Mouse (Mus musculus): ENCODE results near the gene Alg14. TPM values are rescaled to one million over a fixed set of nuclear protein-coding genes. Genes with fewer than 3 reads are reported as not detected.
A peak's percentile ranks its signal among the peaks of the same experiment; 100 is the strongest.

The Alg14 gene
- total RNA-seq, 2 experiments from 2014 or later: 31.8 to 32.1 TPM

DNA sequence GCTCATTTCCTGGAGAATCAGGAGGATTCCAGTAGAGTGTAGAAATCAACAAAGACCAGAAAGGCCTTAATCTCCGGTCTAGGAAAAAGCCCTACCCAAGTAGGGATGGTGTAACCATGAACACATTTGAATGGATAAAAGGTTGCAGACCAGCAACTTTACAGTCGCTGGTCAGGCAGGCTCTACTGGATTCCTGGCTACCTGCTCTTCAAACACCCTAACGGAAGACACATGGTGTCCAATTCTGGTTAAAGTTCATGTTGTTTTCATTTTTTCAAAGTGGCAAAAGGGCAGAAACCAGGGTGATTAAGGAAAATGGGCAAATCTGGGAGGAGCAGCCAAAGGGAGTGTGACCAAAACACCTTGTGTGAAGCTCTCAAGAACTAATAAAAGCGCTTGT is 14.6 kb upstream of the Alg14 start:
- no peak for DNase-seq (ENCODE audit: low spot score in 2 of 2)

DNA sequence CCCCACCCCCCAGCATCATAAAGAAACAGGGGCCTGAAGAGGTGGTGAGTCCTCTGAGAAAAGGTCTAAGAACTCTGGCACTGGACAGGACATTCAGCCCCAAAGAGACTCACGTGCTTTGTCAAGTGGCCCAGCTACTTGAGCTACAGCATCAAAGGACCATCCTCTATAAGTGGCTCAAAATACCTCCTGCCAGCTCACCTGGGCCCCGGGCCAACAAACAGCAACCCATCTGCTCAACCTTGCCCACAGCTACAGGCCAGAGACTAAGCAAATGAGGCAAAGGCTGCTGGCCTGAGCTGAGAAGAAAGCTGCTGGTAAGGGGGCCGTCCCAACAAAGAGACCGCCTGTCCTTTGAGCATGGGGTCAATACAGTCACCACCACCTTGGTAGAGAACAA is 14.0 kb upstream of the Alg14 start:
- DNase-seq (ENCODE audit: low spot score in 2 of 2): no peak

DNA sequence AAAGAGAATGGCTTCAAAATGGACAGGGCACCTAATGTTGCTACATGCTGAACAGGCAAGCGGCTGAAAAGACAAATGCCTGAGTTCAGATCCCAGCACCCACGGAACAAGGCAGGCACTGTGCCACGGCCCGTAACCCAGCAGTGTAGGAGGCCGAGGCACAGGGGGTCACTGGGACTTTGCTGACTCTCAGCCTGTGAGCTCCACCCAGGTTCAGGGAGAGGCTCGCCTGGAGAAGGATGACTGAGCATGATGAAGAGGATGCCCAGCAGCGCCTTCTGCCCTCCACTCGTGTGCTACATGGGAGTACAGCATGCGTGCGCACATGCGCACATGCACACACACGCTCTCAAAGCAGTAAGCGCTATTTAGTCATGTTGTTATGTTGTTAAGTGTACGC is 11.9 kb upstream of the Alg14 start:
- DNase-seq (ENCODE audit: low spot score in 2 of 2): no peak

DNA sequence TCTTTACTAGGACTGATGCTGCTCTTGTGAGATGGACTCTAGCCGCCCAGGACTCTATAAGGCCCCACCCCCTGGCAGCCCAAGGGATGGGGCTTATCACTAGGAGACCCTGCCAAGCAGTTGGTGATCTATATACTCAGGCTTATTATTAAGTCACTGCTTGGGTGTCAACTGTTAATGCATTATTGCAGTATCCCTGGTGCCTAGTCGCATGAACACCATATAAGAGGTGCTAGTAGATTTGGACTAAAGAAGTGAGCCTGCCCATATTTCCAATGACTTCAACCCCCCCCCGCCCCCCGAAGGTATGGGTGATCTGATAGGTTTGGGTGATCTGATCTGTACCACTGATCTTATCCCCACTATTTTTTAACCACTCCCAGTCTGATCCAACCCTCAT is 8.6 kb upstream of the Alg14 start, which contains the start of gene Tmem56:
Gene Tmem56 (minus strand): TSS at position 101 of the 400 bp plus-strand sequence.
- no peak for DNase-seq (ENCODE audit: low spot score in 2 of 2)

DNA sequence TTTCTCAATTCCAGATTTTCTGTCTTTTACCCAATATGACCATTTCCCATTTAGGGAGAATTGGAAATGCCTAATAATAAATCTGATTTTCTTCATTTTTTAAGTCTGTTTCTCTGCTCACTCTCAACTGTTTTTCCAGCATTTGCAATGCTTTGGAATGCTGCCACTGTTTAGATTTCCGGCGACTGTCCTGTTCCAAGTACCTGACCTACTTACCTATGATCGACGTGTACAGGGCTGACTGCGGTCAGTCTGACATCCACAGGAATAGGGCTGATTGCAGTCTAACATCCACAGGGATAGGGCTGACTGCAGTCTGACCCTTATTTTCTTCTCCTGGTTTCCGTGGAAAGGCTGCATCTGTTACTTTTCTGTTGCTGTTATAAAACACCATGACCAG is 6.4 kb upstream of the Alg14 start:
- no peak for DNase-seq (ENCODE audit: low spot score in 2 of 2)

DNA sequence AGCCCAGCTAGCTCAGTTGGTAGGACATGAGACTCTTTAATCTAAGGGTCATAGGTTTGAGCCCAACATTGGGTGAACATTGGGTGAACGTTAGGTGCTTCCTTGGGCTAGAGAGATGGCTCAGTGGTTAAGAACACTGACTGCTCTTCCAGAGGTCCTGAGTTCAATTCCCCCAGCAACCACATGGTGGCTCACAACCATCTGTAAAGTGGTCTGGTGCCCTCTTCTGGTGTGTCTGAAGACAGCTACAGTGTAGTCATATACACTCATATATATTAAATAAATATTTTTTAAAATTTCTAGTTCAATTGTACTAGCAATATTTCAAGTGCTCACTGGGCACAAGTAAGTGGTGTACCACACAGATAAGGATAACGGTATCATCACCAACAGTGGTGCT is 4.4 kb upstream of the Alg14 start:
- DNase-seq (ENCODE audit: low spot score in 2 of 2): no peak

DNA sequence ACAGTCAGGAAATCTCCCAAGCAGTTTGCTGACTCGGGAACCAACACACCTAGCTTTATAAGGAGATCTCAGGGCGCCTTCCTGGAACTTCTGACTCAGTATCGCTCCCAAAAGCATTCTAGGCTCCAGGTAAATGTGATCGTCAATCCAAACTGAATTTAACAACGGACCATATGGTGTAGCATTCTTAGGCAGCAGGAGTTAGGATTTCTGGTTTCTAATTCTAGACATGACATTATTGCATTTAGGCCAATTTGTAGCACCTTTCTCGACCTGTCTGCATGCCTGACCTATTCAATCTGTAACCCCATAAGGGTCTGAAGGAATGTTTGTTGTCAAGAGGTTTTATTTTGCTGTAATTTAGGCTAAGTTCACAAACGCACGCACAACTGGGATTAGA is 892 bp upstream of the Alg14 start:
- no peak for DNase-seq (ENCODE audit: low spot score in 2 of 2)

DNA sequence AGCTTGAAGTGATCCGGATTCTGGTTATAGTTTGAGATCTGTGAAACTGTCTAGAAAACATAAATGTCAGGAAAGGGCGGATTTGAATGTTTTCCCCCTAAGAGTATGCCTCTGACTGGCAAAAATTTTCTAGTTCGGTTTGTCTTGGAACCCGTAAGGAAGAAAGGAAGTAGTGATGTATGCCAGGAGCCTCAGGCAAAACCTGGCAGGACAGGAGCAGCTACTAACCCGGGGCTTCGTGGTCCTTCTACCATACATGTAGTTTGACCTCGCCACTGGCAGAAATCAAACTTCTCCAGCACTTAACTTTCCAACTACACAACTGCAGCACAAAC is 381 bp upstream of the Alg14 start:
- no peak for DNase-seq (ENCODE audit: low spot score in 2 of 2)

DNA sequence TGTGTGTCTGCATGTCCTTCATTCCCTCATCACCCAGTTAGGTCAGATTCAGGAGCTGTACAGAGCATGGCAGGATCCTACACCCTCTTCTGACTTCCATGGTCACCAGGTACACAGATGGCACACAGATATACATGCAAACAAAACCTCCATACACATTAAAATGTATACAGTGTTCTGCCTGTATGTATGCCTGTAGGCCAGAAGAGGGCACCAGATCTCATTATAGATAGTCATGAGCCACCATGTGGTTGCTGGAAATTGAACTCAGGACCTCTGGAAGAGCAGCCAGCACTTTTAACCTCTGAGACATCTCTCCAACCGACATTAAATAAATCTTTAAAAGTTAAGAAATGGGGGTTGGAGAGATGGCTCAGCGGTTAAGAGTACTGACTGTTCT is 2.6 kb downstream of the Alg14 start:
- no peak for DNase-seq (ENCODE audit: low spot score in 2 of 2)

DNA sequence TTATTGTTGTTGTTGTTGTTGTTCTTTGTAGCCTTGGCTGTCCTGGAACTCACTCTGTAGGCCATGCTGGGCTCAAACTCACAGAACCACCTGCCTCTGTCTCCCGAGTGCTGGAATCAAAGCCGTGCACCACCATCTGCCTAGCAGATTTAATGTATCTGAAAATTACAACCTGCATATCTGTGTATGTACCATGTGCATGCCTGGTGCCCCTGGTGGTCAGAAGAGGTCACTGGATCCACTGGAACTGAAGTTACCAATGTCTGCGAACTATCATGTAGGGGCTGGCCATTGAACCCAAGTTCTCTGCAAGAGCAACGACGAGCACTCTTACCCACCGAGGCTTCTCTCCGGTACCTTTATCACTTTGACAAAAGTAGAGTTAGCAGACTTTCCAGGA is 15.1 kb downstream of the Alg14 start:
- DNase-seq (ENCODE audit: low spot score in 2 of 2): no peak

DNA sequence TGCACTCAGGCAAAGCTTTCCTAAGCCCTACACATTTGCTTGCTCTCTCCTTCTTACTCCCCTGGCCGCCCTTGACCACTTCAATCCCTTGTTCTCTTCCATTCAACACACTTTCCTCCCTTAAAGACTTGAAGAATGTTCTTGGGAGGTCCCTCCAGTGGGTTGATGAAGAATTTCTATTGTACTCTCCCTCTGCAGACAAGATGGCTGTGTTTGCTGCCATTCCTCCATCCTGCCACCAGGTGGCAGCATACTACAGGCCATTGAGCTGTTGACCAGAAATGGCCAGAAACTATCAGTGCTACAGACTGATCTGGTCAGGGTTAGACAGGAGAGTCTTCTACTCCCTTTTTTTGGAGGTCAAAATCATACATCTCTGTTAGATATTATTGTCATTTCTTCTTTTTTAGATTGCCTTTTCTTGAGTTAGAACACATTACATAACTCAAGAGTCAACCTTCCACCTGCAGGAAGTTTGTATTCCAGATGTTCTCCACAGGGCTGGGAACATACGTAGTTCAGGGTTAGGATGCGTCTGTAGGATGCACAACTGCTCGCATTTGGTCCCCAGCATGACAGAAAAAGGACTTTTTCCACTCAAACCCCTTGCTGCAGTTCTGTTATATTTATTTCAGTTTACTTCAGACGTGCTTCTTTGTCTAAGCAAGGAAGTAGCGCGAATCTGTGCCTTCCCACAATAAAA is 16.1 kb downstream of the Alg14 start:
- peak; percentile 78 to 79 for DNase-seq (ENCODE audit: low spot score in 2 of 2)

DNA sequence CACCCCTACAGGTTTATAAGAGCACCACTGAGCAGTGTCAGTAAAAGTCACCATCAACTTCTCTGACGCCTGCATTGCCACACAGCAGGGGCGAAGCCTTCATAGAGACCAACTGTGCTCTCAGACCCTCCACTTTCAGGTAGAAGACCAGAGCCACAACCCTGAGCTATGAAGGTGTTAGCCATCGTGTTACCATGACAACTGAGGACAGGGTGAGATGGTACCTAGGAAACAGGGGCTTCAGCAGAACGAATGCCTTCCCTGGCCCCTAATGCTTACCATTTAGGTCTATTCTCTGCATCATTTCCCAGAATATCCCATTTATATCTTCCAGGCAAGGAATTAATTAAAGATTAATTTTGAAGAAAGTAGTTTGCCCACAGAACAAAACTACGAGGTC is 17.4 kb downstream of the Alg14 start:
- DNase-seq (ENCODE audit: low spot score in 2 of 2): no peak

DNA sequence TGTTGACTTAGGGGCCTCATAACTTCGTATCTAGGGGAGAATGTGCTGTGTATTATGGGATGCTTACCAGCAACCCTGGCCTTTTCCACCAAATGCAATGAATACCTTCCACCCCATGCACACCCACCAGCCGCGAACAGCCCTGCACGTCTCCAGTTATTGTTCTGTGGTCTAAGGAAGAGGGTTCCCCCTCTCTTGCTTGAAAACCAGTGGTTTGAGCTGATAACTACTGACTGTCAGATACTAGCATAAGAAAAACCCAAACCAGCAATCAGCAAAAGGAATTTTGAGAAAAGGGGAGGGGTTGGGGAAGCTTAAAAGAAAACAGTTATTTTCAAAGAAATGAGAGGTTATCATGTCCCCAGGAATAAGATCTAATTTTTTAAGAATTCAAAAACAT is 17.9 kb downstream of the Alg14 start:
- no peak for DNase-seq (ENCODE audit: low spot score in 2 of 2)

DNA sequence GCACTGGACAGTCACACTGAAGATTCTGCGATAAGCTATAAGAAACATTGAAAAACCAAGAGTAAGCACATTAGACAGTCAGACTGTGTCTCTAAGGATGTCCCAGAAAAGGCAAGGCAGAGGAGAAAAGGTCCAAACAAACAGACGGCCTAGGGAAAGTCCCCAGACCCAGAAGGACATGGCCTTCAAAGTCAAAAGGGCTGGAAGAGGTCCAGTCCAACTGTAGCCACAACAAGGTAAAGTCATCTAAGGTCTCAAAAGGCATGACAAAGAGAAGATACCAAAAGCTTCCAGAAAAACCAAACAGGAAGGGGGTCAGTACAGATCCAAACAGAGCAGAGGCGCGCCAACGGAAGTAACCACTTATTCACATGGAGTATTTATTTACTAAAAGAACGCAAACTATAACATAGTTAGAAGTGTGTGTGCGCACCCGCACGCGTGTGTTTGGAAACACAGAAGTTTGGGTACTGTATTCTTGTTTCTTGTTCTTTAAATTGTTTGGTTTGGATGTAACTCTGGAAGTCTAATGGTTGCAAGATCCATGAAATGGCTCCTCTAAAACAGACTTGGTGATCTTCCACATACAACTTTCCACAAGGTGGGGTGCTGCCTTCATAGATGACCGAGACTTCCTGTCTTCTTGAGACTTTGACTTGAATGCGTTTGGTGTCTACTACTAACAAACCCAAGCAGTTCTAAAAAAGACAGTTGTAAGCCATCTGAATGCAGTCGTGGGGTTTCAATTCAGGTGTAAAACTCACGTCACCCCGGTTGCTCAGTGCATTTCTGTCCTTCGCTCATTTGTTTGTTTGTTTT is 18.5 kb downstream of the Alg14 start:
- DNase-seq (ENCODE audit: low spot score in 2 of 2): peak in 1 of 2 experiments; percentile 24

DNA sequence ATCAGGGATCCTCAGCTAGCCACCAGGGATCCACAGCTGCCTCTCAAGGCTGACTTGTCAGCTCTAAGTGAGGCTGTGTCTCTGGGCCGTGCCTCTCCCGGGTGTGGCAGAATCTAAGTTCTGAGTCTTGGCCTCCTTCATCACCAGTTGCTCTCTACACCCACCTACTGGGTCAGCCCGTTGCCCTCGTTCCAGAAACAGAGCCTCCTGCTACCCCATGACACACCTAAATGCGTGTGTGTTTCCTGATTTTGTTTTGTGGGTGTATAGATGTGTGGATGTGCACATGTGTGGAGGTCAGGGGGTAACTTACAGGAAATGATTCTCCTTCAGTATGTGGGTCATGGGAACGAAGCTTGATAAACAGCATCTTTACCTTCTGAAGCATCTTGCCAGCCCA is 20.9 kb downstream of the Alg14 start:
- no peak for DNase-seq (ENCODE audit: low spot score in 2 of 2)

DNA sequence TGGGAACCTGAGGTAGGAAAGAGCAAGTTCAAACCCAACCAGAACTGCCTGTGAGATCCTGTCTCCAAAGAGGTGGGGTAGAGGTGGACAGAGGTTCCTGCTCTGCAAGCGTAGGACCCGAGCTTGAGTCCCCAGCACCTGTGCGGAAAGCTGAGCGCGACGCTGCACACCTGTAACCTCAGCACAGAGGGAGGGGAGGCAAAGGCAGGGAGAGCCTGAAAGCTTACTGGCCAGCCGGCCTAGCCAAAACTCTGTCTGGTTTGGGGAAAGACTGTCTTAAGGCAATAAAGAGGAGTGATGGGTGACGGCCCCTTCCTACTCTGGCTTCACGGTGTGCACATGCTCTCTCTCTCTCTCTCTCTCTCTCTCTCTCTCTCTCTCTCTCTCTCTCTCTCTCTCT is 21.4 kb downstream of the Alg14 start:
- DNase-seq (ENCODE audit: low spot score in 2 of 2): no peak

DNA sequence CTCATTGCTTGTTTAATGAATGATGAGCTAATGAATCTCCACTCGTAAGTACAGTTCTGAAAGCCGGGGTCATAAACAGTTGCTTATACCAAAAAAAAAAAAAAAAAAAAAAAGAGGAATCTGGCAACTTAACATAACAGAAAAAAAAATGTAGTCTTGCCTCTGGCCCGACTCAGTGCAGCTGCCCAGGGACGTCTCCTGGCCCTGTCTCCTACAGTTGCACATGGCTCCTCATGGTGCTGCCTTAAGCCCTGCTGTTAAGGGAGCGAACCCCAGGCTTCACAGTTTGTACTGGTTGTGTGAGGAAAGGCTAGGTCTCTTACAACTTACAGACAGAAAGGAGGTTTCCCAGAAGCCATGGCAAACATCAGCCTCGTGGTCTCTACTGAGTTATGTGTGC is 22.6 kb downstream of the Alg14 start:
- no peak for DNase-seq (ENCODE audit: low spot score in 2 of 2)

DNA sequence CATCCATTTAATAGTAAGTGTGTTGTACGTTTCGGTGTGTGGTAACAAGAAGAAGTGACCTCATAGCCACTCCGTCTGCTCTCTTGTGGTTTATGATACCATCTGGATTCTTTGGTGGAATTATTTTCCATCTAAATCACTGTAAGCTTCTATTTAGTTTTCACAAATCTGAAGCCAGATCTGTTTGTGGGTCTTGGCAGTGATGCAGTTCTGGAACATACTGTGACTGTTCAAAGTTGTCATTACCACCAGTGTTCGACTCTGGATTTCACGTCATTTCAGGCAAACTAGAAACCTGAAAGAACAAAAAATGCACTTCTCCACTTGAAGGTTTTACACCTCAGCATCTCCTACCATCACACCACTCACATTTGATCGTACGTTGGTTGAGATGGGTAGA is 23.9 kb downstream of the Alg14 start:
- DNase-seq (ENCODE audit: low spot score in 2 of 2): no peak

DNA sequence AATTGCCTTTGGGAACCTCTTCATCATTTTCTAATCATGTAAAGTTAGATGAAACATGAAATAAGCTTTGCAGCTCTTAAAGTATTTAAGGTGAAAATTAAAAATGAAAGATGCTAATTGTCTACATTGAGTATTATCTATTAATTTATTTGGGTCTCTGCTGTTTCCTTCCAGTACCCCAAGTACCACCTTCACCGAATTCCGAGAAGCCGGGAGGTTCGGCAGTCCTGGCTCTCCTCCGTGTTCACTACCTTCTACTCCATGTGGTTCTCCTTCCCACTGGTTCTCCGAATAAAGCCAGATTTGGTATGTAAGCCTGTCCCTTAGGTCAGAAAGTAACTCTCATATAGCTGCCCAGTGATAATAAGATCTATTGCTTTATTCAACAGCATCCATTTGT is 28.3 kb downstream of the Alg14 start:
- no peak for DNase-seq (ENCODE audit: low spot score in 2 of 2)

DNA sequence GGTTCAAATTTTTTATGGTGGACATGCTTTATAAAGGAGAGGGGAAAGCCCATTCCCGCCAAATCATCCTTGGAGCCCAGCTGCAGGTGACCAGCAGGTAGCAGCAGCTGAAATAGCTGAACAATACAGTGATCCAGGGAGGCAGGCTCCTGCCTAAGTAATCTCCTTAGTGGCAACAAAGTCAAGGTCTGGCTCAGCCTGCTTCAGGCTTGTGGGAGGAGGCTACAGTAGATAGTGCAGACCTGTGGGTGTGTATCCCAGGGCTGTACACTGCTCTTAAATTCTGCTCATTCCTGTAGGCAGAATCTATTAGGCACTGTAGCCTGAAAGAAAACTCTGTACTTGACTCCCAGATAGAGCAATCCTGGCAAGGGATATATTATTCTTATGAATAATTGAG is 29.3 kb downstream of the Alg14 start:
- DNase-seq (ENCODE audit: low spot score in 2 of 2): no peak

DNA sequence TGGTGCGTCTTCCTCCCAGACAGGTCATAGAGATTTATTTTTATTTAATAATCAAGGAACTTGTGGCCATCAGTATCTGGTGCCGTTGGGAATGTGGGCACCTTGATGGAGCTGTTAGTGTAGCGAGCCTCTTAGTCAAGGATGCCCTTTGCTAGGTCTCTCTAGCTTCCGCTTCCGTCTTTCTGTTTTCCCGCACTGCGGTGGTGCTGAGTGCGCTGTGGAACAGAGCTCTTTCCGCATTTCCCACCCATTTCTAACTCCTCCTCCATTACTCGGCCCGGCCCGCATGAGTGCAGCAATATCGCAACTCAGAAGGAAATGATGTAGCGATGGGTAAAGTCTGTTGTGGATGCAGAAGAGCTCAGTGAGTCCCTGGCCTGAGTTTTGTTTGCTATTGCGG is 31.8 kb downstream of the Alg14 start:
- DNase-seq (ENCODE audit: low spot score in 2 of 2): no peak

DNA sequence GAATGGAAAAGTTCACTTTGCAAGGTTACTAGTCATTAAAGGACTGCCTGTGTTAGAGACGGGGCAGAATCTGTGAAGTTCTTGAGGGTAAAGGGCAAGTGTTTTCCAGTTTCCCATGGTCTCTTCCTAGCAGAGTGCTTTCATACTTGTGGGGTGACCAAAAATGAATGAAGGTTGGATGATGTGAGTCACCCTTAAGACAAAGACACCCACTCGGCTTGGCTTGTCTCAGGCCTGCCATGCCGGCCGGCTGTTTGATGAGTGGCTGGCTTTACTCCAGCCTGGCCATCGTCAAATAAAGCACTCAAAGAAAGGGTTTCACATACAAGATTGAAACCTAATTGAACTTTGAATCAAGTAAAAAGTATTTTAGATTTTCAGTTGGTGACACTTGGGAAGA is 35.8 kb downstream of the Alg14 start:
- DNase-seq (ENCODE audit: low spot score in 2 of 2): no peak

DNA sequence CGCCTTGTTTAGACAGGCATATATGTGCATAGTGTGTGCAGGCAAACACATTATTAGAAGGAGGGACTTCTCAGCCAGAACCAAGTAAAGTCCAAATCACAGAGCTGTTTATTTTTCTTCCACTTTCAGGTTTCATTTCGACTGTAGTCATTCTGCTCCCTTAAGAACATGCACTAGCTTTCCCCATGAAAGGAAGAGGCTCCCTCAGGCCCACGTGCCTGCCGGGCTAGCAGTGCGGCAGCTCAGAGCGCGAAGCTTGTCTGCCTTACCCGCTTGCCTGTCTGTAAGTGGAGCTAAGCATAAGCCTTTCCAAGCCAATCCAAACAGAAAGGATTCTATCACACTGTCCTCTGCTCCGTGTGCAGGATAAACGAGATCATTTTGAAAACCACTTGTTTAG is 38.1 kb downstream of the Alg14 start:
- DNase-seq (ENCODE audit: low spot score in 2 of 2): no peak
